Mouse (Mus musculus) frontal cortex, adult (tissue): ENCODE results near the gene Prkab1.

Source experiments
- ATAC-seq: cut with Nextera tagmentation; 2 replicates; pipeline ENCODE4 v1.9.2; 2017; ENCODE audit warnings: mild to moderate bottlenecking, moderate library complexity, mixed read lengths; ENCODE audit not compliant: low TSS enrichment

Prkab1 gene

GRCm38 (mm10) chr5:116018196-116018595, 6.1 kb downstream of the Prkab1 start:
- no peak for ATAC-seq

DNA sequence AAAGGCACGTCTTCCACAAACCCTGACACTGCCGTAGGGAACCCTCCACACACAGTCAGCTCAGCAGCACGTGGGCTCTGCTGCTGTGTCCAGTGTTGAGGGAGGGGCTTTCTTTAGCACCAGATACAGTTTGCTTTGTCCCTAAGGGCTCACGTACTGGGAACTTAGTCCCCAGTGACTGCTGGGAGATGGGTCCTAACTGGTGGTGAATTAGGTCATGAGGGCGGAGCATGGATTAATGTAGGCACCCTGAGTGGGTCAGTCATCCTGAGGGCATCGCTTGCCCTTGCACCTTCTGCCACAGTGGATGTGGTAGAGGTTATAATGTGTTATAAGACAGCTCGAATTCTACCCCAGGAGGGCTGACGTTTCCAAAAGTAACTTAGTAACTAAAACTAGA, 6.9 kb downstream of the Prkab1 start:
- no peak for ATAC-seq

- peak; percentile 69 for ATAC-seq
Observed at GRCm38 (mm10) chr5:116016542-116016941, 7.8 kb downstream of the Prkab1 start.

- ATAC-seq = no peak
Observed at GRCm38 (mm10) chr5:116014237-116014636, 10.1 kb downstream of the Prkab1 start.

DNA sequence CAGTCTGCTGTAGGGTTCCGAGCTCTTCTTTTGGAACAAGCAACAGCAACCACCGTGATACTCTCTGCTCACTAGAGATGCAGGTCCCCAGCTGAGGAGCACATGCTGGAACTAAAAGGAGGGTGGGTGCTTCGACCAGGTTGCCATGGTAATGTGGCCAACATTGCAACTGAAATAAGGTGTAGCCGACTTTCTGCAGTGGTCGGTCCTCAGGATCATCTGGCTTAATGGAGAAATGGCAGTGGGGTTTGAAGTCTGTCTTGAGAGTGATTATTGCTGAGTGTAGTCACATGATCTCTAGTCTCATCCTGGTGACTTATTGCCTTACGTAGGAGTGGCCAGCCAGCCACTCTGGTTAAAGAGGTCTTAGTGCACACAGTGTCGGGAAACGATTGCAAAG, 10.5 kb downstream of the Prkab1 start:
- ATAC-seq = no peak

DNA sequence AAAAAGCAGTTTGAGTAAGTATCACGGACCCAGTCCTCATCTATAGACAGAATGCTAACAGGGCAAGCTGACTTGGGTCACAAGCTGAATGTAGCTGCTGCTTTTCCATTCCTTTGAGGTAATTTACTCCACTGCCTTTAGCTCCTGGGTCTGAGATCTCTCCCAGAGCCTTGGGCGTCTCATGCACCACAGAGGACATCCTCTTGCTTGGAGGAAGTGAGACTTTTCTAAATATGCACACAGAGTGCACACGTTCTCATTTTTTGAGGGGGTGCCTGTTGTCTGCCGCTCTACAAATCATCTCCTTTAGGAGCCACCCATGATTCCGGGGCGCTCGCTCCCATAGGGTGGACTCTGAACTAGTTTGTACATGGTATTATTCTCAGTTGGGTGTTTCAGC, 11.8 kb downstream of the Prkab1 start:
- peak; percentile 31; the same call in 1 of the 2 replicates for ATAC-seq

GRCm38 (mm10) chr5:116011700-116012099, 12.6 kb downstream of the Prkab1 start:
- no peak for ATAC-seq

GRCm38 (mm10) chr5:116009884-116010627, 14.3 kb downstream of the Prkab1 start:
- ATAC-seq = no peak

GRCm38 (mm10) chr5:116009091-116009851, 15.0 kb downstream of the Prkab1 start:
- ATAC-seq = no peak

DNA sequence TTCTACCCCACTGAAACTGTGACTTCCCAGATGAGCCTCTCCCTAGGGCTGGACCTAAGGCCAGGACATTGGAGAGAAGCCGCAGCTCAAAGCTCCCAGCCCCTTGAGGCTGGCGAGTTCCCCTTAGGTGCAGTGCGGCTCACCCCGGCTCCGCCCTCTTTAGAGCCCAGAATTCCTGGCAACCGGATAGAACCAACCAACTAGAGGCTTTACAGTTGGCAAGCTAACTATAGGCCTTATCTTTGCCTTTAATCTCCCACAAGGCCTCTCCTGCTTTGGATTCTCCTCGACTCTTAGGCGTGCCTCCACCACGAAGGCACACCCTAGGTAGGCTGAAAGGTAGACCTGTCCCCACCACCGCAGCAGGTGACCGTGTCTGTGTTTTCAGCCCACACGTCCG, 16.6 kb downstream of the Prkab1 start:
- no peak for ATAC-seq

DNA sequence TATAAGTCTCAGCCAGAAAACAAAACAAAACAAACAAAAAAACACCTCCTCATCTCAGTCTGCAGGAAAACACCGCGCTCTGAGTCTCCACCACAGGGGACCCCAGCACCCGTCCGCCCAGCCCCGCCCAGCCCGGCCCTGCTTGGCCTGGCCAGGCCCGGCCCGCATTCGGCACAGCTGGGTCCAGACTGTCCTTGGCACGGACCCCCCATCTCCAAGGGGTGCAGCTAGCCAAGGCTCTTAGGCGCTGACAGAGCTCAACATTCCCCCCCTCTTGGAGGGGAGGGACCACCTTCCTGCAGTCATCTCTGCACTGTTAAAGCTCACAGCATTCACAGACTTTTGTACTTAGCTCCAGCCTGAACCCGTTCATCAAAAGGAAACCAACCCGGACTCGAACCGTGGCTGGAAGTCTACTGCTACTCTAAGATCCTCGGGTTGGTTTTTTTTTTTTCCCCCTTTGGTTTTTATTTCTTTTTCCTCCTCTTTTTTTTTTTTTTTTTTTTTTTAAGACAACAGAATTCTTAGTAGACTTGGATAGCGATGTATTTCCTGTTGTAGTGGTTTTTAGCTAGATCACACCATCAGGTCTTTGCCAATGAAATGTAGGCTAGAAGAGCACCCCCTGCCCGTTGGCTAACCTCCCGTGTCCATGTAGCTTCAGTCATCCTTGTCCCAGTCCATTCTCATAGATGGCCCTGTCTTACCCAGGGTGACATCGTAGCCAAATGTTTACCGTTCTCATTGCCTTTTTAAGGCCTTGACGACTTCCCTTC, 17.8 kb downstream of the Prkab1 start:
- ATAC-seq = no peak

- peak; percentile 85 for ATAC-seq
Observed at GRCm38 (mm10) chr5:116004271-116004670, 20.0 kb downstream of the Prkab1 start.

DNA sequence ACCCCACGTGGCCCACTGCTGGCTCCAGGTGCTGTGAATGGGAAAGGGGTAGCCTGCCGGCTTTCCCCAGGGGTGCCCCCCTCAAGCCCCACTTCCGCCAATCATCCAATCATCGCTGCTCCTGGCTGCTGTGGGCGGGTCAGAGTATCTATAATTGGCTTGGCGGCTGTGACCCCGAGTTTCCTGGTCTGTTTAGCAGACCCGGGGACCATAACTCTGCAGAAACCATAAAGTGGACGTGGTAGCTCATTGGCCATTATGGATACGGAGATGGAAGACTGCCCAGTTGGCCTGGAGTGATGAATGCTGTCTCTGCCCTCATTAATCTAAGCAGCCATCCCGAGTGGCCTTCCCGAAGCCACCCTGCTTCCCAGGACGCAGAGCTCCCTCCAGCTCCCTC, 20.5 kb downstream of the Prkab1 start:
- no peak for ATAC-seq

GRCm38 (mm10) chr5:116003154-116003553, 21.2 kb downstream of the Prkab1 start:
- ATAC-seq = no peak

- no peak for ATAC-seq
Observed at GRCm38 (mm10) chr5:115997376-115997775, 26.9 kb downstream of the Prkab1 start.

DNA sequence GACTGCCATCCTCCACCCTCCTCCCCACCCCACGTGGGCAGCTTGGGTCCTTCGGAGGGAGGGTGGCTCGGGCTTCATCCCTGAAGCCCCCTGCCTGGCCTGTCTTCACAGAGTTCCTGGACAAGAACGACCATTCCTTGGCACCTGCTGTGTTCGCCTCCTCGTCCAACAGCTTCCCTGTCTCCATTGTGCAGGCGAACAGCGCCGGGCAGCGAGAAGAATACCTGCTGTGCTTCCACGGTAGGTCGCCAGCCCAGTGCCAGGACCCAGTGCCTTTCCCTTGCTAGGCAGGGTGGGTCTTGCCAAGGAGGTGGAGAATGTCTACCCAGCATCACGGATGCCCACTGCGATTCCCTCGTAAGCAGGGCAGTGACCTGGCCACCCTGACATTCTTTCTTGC, 30.2 kb downstream of the Prkab1 start:
- no peak for ATAC-seq

- peak; percentile 45; the same call in 1 of the 2 replicates for ATAC-seq
Observed at GRCm38 (mm10) chr5:115991717-115992116, 32.6 kb downstream of the Prkab1 start.

GRCm38 (mm10) chr5:115987284-115987683, 37.0 kb downstream of the Prkab1 start:
- peak; percentile 50; the same call in 1 of the 2 replicates for ATAC-seq

DNA sequence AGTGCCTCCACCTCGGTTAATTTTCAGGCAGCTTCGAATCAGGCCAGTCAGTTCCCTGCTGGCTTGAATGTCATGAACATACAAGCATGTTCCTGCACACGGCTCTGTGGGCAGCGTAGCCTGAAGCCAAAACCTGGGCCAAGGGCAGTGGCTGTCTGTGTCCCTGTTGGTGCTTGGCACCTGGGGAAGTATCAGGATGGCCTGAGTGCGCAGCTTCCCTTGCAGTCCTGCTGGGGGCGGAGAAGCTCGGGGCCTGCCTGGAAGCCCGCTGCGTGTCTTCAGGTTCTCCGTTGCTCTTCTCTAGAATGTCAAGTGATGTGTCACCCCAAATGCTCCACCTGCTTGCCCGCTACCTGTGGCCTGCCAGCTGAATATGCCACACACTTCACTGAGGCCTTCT, 39.2 kb downstream of the Prkab1 start:
- ATAC-seq = no peak

- ATAC-seq = no peak
Observed at GRCm38 (mm10) chr5:115984392-115984791, 39.9 kb downstream of the Prkab1 start.

DNA sequence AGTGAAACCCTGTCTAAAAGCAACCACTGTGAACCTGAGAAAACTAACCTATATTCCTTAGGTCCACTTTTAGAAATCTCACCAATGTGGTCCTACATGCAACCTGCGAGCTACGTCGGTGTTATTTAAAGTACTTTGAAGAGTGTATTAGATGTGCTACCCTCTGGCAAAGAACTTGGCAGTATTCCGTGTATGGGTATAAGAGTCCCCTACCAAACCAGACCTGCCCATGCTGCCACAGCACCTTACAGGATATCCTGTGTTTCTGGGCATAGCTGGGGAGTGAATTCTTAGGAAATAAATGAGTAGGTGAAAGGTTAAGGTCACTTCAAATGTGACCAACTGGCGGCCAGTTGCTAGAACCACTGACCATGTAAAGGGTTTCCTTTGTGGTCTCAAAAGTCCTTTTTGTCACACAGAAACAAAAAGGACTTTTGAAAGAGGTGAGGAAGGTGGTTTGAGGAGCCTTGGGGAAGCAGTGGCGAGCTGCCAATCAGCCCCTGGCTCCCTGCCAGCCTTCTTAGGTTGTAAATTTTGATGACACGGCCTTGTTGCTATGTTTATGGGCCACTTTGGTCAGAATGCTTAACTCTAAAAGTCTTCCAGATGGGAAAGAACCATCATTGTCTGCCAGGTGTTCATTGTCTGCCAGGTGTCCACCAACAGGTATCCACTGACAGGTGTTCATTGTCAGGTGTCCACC, 41.5 kb downstream of the Prkab1 start:
- ATAC-seq = no peak

DNA sequence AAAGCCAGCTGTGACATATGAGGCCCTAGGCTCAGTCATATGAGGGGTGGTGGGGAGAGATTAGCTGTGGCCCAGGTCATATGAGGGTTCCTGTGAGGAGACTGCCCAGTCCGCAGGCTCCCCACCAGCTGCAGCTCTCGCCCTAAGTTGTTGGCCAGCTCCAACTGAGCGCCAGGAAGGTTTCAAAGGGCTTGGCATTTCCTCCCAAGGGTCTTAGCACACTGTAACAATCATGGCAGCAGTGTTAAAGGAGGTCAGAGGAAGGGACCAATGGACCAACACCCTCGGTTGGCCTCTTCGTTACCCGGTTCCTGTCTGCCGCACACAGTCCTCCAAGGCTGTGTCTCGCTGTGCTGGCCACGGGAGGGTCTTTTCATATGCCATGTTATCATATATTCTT, 43.8 kb downstream of the Prkab1 start:
- ATAC-seq = no peak
